Mouse (Mus musculus) limb, embryonic 12.5 days (tissue): ENCODE data around the gene Lrrc41. TPM values are rescaled to one million over a fixed set of nuclear protein-coding genes. Genes with fewer than 3 reads are reported as not detected.

Experiments
- ATAC-seq: fragments of 200-750 bp; cut with Nextera tagmentation; 2 replicates; pipeline ENCODE4 v1.8.0; 2017; ENCODE audit warnings: low read depth, moderate TSS enrichment; ENCODE audit not compliant: insufficient number of reproducible peaks, insufficient read depth, low FRiP score, low TSS enrichment
- H3K27ac ChIP-seq: fragments of 300-500 bp; sonication (generic); 2 replicates; pipeline ENCODE4 v1.5.1; 2016; ENCODE audit warnings: mild to moderate bottlenecking, moderate library complexity
- H3K27me3 ChIP-seq: fragments of 300-500 bp; sonication (generic); 2 replicates; pipeline ENCODE4 v1.6.1; 2016; ENCODE audit warnings: mild to moderate bottlenecking, moderate library complexity
- H3K36me3 ChIP-seq: fragments of 300-500 bp; sonication (generic); 2 replicates; pipeline ENCODE4 v1.6.1; 2016; ENCODE audit warnings: mild to moderate bottlenecking, moderate library complexity
- H3K4me1 ChIP-seq: fragments of 300-500 bp; sonication (generic); replicated peaks from 2 replicates; pipeline ENCODE4 v1.6.1; 2016
- H3K4me2 ChIP-seq: fragments of 300-500 bp; sonication (generic); 2 replicates; pipeline ENCODE4 v1.6.1; 2016; ENCODE audit warnings: mild to moderate bottlenecking, moderate library complexity
- H3K4me3 ChIP-seq: fragments of 300-500 bp; sonication (generic); replicated peaks from 2 replicates; pipeline ENCODE4 v1.5.1; 2016; ENCODE audit warnings: mild to moderate bottlenecking
- H3K9ac ChIP-seq: fragments of 300-500 bp; sonication (generic); replicated peaks from 2 replicates; pipeline ENCODE4 v1.6.1; 2016; ENCODE audit warnings: mild to moderate bottlenecking, moderate library complexity
- H3K9me3 ChIP-seq: fragments of 300-500 bp; sonication (generic); 2 replicates; pipeline ENCODE4 v1.6.1; 2016; ENCODE audit warnings: mild to moderate bottlenecking, moderate library complexity
- WGBS: fragments of 180-500 bp; shearing (Covaris S2); methylation state at CpG from one replicate; pipeline ENCODE4 v1.1.7; 2016; 5-methylcytosine and 5-hydroxymethylcytosine counted together
- polyA plus RNA-seq: library from polyadenylated mRNA; unstranded; fragments of >200 nt; fragmentation: Nextera tagmentation; extraction: Ambion mirVana; gene quantifications from 2 replicates; pipeline ENCODE4 v1.2.1, GENCODE M21; 2016

Gene Lrrc41
- polyA plus RNA-seq, 1 experiment from 2014 or later = 78.9 TPM

GRCm38 (mm10) chr4:116053399-116053961, 21.6 kb upstream of the Lrrc41 start, which contains the start of gene Nsun4:
Nsun4 (minus strand) TSS chr4:116053876.
- peak within 1 kb of the TSS; percentile 53 for H3K4me3 ChIP-seq
- peak within 1 kb of the TSS; percentile 80 for H3K4me2 ChIP-seq
- ATAC-seq = peak; percentile 96
- under 1% methylated on average over 35 of the region's 35 CpGs for WGBS
- H3K9me3 ChIP-seq = no peaks in the 10 kb centered on the region
- peaks cover 16% of the 10 kb centered on the region; the same call in 1 of the 2 replicates for H3K4me1 ChIP-seq
- H3K9ac ChIP-seq = peak within 1 kb of the TSS; percentile 63
- H3K27ac ChIP-seq = peak within 1 kb of the TSS; percentile 89
- peaks cover 3% of the 10 kb centered on the region; the same call in 1 of the 2 replicates for H3K36me3 ChIP-seq
- H3K27me3 ChIP-seq = no peaks in the 10 kb centered on the region

DNA sequence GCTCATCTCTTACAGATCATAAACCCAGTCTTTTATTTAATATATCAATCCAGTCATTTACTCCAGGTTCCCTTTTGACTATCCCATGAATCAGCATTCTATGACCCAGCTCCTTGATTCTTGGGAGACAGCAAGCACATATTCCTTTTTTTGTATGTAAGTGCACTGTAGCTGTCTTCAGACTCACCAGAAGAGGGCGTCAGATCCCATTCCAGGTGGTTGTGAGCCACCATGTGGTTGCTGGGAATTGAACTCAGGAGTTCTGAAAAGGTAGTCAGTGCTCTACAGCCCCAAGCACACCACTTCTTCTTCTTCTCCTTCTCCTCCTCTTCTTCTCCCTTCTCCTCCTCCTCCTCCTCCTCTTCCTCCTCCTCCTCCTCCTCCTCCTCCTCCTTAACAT, 17.5 kb upstream of the Lrrc41 start:
- no peak for ATAC-seq
- H3K4me1 ChIP-seq = peaks cover 10% of the 10 kb centered on the region; the same call in 1 of the 2 replicates
- H3K9ac ChIP-seq = no peak overlapping the region
- 4% methylated on average over 1 of the region's 1 CpGs for WGBS
- no peak overlapping the region for H3K27ac ChIP-seq
- no peaks in the 10 kb centered on the region for H3K36me3 ChIP-seq
- no peak overlapping the region for H3K4me2 ChIP-seq
- H3K4me3 ChIP-seq = no peak overlapping the region
- H3K9me3 ChIP-seq = no peaks in the 10 kb centered on the region
- H3K27me3 ChIP-seq = no peaks in the 10 kb centered on the region

GRCm38 (mm10) chr4:116059012-116059726, 15.9 kb upstream of the Lrrc41 start:
- no peak overlapping the region for H3K9ac ChIP-seq
- no peak overlapping the region for H3K4me2 ChIP-seq
- 0 out of 2 replicates have a peak, but pooled peaks cover 3% of the 10 kb centered on the region for H3K4me1 ChIP-seq
- no peaks in the 10 kb centered on the region for H3K36me3 ChIP-seq
- no peaks in the 10 kb centered on the region for H3K9me3 ChIP-seq
- no peak for ATAC-seq
- no peaks in the 10 kb centered on the region for H3K27me3 ChIP-seq
- H3K4me3 ChIP-seq = no peak overlapping the region
- WGBS = 75% methylated on average over 5 of the region's 5 CpGs
- no peak overlapping the region for H3K27ac ChIP-seq

GRCm38 (mm10) chr4:116063855-116064254, 11.2 kb upstream of the Lrrc41 start:
- ATAC-seq = no peak
- H3K27ac ChIP-seq = no peak overlapping the region
- H3K27me3 ChIP-seq = no peaks in the 10 kb centered on the region
- 60% methylated on average over 1 of the region's 1 CpGs for WGBS
- no peaks in the 10 kb centered on the region for H3K4me1 ChIP-seq
- peaks cover 41% of the 10 kb centered on the region for H3K36me3 ChIP-seq
- H3K4me2 ChIP-seq = no peak overlapping the region
- no peak overlapping the region for H3K9ac ChIP-seq
- H3K9me3 ChIP-seq = no peaks in the 10 kb centered on the region
- no peak overlapping the region for H3K4me3 ChIP-seq

- Histone ChIP-seq H3K4me3 (no peak overlapping the region), H3K4me1 (peaks cover 14% of the 10 kb centered on the region), H3K9ac (no peak overlapping the region), H3K9me3 (no peaks in the 10 kb centered on the region), H3K27ac (no peak overlapping the region), H3K27me3 (no peaks in the 10 kb centered on the region), H3K36me3 (peaks cover 49% of the 10 kb centered on the region), H3K4me2 (no peak overlapping the region)
- no peak for ATAC-seq
- 79% methylated on average over 6 of the region's 6 CpGs for WGBS
Measured at GRCm38 (mm10) chr4:116070116-116070515, 5.0 kb upstream of the Lrrc41 start.

DNA sequence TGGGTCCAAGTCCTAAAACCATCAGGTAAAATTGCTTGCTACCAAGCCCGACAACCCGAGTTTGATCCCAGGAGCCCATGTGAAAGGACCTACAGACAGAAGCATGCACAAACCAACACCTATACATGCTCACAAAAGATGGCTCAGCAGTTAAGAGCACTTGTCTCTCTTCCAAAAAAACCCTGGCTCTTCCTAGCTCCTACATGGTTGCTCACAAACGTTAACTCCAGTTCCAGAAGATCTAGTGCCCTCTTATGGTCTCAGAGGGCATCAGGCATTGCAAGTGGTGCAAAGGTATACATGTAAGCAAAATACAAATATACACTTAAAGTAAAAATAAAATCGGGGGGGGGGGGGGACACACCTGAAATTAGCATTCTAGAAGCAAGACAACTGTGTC, 1.9 kb upstream of the Lrrc41 start:
- Histone ChIP-seq H3K4me2 (peak overlapping the region; percentile 90; the same call in 1 of the 2 replicates), H3K4me3 (no peak overlapping the region), H3K27me3 (no peaks in the 10 kb centered on the region), H3K27ac (no peak overlapping the region), H3K9ac (no peak overlapping the region), H3K36me3 (peaks cover 20% of the 10 kb centered on the region), H3K4me1 (peaks cover 26% of the 10 kb centered on the region), H3K9me3 (no peaks in the 10 kb centered on the region)
- WGBS = 60% methylated on average over 4 of the region's 4 CpGs
- ATAC-seq = no peak

DNA sequence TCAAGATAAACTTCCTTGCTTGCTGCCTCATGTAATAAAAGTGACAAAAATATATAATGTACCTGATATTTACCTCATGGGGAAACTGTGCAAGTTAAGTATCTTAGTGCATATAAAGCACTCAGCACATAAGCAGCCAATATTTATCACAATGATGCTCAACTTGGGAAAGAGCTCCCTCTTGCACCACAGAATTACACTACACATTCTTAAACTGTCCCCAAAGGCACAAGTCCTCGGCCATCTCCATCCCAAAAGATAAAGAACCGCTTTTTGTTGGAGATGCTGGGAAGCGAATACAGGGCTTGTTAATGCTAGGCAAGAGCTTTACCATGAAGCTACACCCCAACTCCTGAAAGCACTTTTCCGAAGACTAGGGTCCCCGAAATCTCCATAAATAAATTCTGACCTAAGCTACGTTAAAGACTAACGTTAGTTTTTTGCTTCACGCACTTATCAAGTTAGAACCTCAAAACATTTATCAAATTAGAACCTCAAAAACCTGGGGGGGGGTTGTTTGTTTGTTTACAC, 859 bp upstream of the Lrrc41 start:
- Histone ChIP-seq H3K9me3 (no peaks in the 10 kb centered on the region), H3K36me3 (peaks cover 15% of the 10 kb centered on the region), H3K27me3 (no peaks in the 10 kb centered on the region), H3K4me2 (peak overlapping the region; percentile 90), H3K4me3 (peak overlapping the region; percentile 98), H3K4me1 (peaks cover 26% of the 10 kb centered on the region), H3K27ac (peak overlapping the region; percentile 99; the same call in 1 of the 2 replicates), H3K9ac (peak overlapping the region; percentile 99)
- no peak for ATAC-seq
- WGBS = 1% methylated on average over 8 of the region's 8 CpGs

DNA sequence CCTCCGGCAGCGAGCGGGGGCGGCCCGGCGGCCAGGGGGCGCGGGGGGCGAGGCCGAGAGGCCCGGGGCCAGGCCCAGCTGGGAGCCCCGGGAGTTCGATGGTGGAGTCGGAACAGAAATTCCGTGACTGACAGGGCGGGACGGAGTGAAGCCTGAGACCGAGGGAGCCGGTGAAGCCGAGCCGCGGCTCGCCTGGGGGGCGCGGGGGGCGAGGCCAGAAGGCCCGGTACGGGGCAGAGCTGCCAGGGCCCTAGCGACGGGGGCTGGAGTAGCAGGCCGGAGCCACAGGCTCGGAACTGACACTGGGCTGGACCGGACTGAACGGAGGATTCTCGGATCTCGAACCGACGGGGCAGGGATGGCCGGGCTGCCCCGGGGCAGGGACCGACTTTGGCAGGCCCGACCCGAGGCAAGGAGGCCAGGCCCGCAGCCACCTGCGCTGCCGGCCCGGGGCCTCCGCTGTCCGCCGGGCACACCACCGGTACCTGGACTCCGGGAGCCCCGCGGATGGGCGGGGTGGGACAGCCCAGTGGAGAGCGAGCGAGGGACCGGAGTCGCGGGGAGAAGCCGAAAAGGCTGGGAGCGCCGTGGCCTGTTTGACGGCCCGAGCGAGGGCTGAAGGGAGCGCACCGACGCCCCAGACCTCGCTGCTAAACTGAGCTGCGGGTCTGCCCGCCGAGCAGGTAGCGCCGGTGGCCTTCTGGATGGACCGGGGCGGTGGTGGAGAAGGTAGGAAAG, 731 bp downstream of the Lrrc41 start:
- Histone ChIP-seq H3K4me3 (peak overlapping the region; percentile 98), H3K4me2 (peak overlapping the region; percentile 90), H3K36me3 (peaks cover 21% of the 10 kb centered on the region), H3K27ac (peak overlapping the region; percentile 99), H3K9ac (peak overlapping the region; percentile 99), H3K4me1 (peaks cover 26% of the 10 kb centered on the region), H3K27me3 (no peaks in the 10 kb centered on the region), H3K9me3 (no peaks in the 10 kb centered on the region)
- under 1% methylated on average over 77 of the region's 77 CpGs for WGBS
- ATAC-seq = peak; percentile 63

DNA sequence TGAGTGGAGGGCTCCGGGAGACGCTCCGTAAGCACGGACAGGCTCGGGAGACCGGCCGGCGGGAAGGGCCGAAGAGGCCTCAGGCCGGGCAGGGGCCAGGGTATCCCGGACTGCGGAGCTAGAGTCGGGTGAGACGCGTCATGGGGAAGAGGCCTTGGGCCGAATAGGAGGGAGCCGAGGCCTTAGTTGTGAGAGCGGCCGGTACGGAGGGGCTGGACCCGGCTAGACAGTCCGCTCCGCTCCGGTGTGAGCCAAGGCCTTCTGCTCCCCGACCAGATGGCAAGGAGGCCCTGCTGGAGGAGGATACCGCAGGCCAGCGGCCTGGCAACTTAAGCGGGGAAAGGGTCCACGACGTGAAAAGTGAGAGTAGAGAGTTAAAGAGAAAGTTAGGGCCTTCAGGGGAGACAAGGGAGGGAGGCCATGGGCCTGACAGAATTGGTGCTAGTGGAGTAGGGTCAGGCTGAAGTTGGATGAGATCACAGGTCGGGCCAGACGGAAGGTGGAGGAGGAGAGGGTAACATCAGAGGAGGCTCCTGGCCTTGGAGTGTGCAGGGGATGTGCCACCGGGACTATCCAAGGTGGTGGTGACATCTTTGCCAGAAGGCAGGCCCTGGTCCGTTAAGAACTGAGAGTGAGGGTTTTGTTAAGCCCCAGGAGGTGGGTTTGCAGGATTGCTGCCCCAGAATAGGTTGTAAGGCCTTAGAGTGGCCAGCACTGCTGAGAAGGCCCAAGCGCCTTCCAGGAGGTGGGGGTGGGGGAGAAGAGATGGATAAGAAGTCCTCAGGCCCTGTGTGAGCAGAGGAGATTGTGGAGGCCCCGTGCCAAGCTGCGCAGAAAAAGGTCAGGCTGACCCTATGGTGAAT, 1.5 kb downstream of the Lrrc41 start:
- Histone ChIP-seq H3K27me3 (no peaks in the 10 kb centered on the region), H3K36me3 (peaks cover 29% of the 10 kb centered on the region), H3K4me3 (peak overlapping the region; percentile 98), H3K9ac (peak overlapping the region; percentile 99), H3K4me1 (peaks cover 26% of the 10 kb centered on the region), H3K4me2 (peak overlapping the region; percentile 90), H3K27ac (peak overlapping the region; percentile 99), H3K9me3 (no peaks in the 10 kb centered on the region)
- WGBS = 4% methylated on average over 37 of the region's 37 CpGs
- ATAC-seq = 0 out of 2 replicates have a peak, but pooled peaks have one; percentile 9

GRCm38 (mm10) chr4:116077240-116078095, 2.4 kb downstream of the Lrrc41 start:
- H3K27ac ChIP-seq = peak overlapping the region; percentile 99
- H3K4me2 ChIP-seq = peak overlapping the region; percentile 90
- ATAC-seq = no peak
- H3K4me1 ChIP-seq = peaks cover 26% of the 10 kb centered on the region
- WGBS = 65% methylated on average over 3 of the region's 3 CpGs
- peak overlapping the region; percentile 99 for H3K9ac ChIP-seq
- peak overlapping the region; percentile 98 for H3K4me3 ChIP-seq
- peaks cover 37% of the 10 kb centered on the region for H3K36me3 ChIP-seq
- H3K27me3 ChIP-seq = no peaks in the 10 kb centered on the region
- H3K9me3 ChIP-seq = no peaks in the 10 kb centered on the region
